9 mouse cellular contexts compared by ENCODE assay signal in the genomic region with DNA sequence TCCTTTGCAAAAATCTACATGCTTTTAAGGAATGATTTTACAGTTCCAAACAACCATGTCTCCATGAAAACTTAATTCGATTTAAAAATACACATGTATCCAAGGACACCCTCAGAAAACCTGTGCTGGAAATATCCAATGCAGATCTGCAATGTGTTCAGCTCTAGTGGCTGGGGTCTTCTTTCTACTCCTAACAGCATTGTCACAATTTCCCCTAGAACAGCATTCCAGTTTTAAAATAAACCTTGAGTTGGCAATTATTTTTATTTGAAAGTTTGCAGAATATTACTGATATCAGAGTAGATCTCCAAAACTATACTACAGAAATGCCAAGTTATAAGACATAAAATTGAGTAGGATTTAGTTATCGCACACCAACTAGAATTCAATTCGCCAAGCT.
DNase-seq lines count a peak whose midpoint lies in the region; ATAC-seq lines count a peak whose summit lies in the region.
"Had no signal": no experiment of that assay in that cellular context is flagged by ENCODE, and none has a peak within 500 bp of the region (broad histone marks: within the 10 kb centered on the region; RNA-seq: fewer than 3 reads in every experiment).

No protein-coding gene starts in this region.

- DNase-seq in retina, postnatal 1 day = peak; percentile 3
- DNase-seq in retina, embryonic 14.5 days (ENCODE audit: low spot score) = no peak
- DNase-seq in midbrain, embryonic 10.5 days (ENCODE audit: low spot score) = no peak
- no peak for DNase-seq in ovary, postnatal 36 days (ENCODE audit: low spot score)
- no peak for DNase-seq in gastrocnemius, postnatal 25 days
- DNase-seq in cerebellum, postnatal 4 days (ENCODE audit: low spot score in 2 of 2) = no peak

- peak overlapping the region; percentile 76 for H3K9ac ChIP-seq in forebrain, embryonic 15.5 days (replicated peaks)
- H3K9ac ChIP-seq: liver, embryonic 13.5 days had no signal

- peak overlapping the region; percentile 53 for H3K4me3 ChIP-seq in forebrain, embryonic 15.5 days
- H3K4me3 ChIP-seq in midbrain, embryonic 10.5 days = peak overlapping the region; percentile 50
- H3K4me3 ChIP-seq: liver, embryonic 13.5 days; megakaryocyte, embryonic 14.5 days had no signal

- no peaks in the 10 kb centered on the region for H3K27me3 ChIP-seq in forebrain, embryonic 15.5 days
- no peaks in the 10 kb centered on the region for H3K27me3 ChIP-seq in midbrain, embryonic 10.5 days (ENCODE audit: low read depth, poor library complexity, severe bottlenecking)
- H3K27me3 ChIP-seq: liver, embryonic 13.5 days; megakaryocyte, embryonic 14.5 days had no signal

- no peak for ATAC-seq in forebrain, embryonic 15.5 days (replicated peaks)

- H3K9me3 ChIP-seq in forebrain, embryonic 15.5 days = no peaks in the 10 kb centered on the region
- no peaks in the 10 kb centered on the region for H3K9me3 ChIP-seq in midbrain, embryonic 10.5 days (replicated peaks)
- H3K9me3 ChIP-seq: liver, embryonic 13.5 days; megakaryocyte, embryonic 14.5 days had no signal

- no peaks in the 10 kb centered on the region for H3K36me3 ChIP-seq in forebrain, embryonic 15.5 days
- no peaks in the 10 kb centered on the region for H3K36me3 ChIP-seq in midbrain, embryonic 10.5 days
- H3K36me3 ChIP-seq: liver, embryonic 13.5 days had no signal

- 44% methylated on average over 3 of the region's 3 CpGs for WGBS in forebrain, embryonic 15.5 days
- WGBS in midbrain, embryonic 10.5 days = 47% methylated on average over 3 of the region's 3 CpGs

- peaks cover 14% of the 10 kb centered on the region for H3K4me1 ChIP-seq in forebrain, embryonic 15.5 days
- H3K4me1 ChIP-seq in midbrain, embryonic 10.5 days = peaks cover 14% of the 10 kb centered on the region
- H3K4me1 ChIP-seq: liver, embryonic 13.5 days; megakaryocyte, embryonic 14.5 days had no signal

- peak overlapping the region; percentile 95 for H3K27ac ChIP-seq in forebrain, embryonic 15.5 days (replicated peaks)
- peak overlapping the region; percentile 61; the same call in 1 of the 2 replicates for H3K27ac ChIP-seq in midbrain, embryonic 10.5 days (replicated peaks)
- H3K27ac ChIP-seq: liver, embryonic 13.5 days had no signal

- peak overlapping the region; percentile 51 for H3K4me2 ChIP-seq in forebrain, embryonic 15.5 days (replicated peaks)
- H3K4me2 ChIP-seq: liver, embryonic 13.5 days had no signal
